Mouse (Mus musculus) T-helper 17 cell (primary cell): Measurements from ENCODE around the gene Ighmbp2.

Experiments used
- in situ Hi-C, 2 experiments: fragments of 300-600 bp; cut with MboI, MseI; formaldehyde crosslinking; loops; 1 replicate in 1 of 2; 2 replicates in 1 of 2; pipeline ENCODE4 v1.15.1; 2025; ENCODE audit warnings: high pct_unique_total_duplicates in 2 of 2

Gene Ighmbp2

DNA sequence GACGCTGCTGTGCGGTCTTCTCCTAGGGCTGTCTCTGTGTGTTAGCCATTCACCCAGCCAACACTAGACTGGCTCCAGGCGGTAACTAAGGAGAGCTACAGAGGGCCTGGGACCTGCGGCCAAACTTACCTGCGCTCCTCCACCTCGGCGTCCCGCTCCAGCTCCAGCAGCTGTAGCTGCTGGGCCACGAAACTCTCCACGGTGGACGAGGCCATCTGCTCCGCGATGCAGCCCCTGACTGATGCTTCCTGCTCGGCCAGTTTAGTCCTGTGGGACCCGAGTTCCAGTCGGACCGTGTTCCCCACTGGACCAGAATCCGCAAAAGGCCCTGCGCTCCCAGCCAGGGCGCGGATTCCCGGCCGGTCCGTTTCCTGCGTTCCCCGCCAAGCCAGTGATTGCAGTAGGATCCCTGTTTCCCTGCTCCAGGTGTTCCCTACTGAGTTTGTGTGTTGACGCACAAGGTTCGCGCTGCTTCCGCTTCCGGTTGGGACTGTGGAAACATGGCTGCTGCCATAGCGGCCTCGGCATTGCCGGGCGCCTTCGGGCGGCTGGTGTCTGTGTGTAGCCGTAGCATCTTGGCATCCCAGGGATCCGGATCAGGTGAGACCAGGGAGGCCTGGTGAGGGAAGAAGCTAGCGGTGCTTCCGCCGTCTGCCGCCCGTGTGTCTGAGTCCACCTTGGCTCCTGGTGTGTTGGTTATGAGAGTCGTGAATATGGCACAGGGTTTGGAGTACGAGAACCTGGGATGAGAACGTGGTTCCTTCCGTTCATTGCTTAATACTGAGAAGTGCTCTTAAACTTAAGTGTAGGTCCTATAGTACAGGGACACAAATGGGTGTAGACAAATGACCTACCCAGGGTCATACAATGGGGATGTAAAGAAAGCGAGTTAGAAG, at the start of gene Ighmbp2, which contains the start of gene Mrpl21:
TSS of gene Ighmbp2 (minus strand) at position 446 of the 896 bp plus-strand sequence.
TSS of gene Mrpl21 (plus strand) at position 330 of the 896 bp plus-strand sequence.
- in situ Hi-C loops: no loop called here

DNA sequence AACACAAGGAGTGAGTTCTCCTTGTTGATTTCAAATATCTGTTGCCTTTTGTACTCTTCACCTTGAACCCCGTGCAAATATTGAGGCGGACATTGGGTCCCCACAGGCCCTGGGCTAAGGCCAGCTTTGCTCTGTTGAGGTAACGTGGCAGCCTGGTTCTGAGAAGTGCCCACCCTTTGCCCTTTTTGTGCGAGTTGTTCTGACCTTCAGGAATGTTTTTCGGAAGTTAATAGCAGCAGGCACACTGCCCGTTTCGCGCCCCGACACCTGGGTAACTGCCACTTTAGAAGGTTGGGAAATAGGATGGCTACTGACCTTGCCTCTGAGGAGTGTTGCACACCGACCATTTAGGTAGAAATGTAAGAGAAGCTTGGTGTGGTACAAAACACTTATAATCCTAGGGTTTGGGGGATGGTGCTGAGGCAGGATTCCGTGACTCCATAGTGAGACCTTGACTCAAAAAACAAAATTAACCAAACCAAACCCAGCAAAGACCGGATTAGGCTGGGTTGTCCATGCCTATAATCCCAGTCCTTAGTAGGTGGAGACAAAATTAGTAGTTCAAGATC, 43.7 kb upstream of the Ighmbp2 start:
- in situ Hi-C loops: no loop called here

DNA sequence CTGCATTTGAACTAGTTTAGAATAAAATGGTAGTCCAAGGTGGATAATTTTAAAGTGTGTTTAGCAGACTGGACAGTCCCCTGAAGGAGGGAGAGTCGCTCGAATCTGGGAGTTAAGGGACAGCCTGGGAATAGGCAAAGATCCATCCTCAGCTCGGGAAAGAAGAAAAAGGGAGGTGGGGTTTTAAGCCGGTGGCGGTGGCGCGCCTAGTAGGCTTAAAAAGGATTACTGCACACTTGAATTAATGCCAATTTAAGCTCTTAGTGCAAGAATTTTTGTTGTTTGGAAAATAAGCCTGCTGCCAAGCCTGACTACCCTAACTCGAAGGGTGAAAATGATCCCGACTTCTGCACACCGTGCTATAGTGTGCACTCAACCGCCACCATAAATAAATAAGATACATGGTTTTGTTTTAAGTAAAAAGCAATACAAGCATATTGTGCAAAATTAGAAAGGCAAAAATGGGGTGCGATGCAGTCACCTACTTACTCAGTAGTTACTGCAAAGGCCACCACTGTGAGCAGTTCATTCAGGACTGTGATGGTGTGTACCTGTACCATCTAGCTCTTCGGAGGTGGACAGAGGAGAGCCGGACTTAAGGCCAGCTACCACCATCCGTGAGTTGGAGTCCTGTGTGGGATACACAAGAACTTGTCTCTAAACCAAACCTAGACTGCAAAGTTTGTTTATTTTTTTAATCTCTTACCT, 43.1 kb upstream of the Ighmbp2 start:
- in situ Hi-C loops: no loop called here

DNA sequence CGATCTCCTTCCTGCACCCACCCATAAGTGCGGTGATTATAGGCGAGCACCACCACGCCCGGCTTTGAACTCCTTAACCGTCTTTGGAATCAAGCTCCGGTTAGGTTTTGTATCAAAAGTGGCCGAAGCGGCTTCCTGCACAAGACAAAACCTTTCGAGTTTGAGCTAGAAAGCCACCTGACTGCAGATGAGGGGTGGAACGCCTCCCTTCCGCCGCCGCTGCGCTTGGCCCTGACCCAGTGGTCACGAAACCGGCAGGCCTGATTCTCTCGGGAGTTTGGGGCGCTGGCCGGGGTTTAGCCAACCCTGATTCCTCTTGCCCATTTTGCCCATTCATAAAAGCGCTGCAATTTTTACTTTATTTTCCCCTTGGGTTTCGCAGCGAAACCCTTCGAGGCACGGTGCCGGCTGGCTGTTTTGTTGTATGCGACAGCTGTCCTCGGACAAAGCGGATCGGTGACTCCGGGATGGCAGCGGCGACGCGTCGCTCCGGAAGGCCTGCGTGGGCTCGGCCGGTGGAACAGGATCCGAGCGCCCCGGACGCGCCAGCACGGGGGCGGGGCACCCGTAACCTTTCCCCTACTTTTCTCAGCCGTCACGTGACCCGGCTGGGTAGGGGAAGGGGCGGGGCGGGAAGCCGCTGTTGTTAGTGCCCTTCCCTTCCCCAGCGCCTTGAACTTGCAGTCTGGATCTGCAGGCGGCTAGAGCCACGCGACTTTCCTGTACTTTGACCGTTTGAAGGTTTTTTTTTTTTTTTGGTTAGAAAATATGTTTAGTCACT, 42.3 kb upstream of the Ighmbp2 start:
- in situ Hi-C loops: no loop called here

DNA sequence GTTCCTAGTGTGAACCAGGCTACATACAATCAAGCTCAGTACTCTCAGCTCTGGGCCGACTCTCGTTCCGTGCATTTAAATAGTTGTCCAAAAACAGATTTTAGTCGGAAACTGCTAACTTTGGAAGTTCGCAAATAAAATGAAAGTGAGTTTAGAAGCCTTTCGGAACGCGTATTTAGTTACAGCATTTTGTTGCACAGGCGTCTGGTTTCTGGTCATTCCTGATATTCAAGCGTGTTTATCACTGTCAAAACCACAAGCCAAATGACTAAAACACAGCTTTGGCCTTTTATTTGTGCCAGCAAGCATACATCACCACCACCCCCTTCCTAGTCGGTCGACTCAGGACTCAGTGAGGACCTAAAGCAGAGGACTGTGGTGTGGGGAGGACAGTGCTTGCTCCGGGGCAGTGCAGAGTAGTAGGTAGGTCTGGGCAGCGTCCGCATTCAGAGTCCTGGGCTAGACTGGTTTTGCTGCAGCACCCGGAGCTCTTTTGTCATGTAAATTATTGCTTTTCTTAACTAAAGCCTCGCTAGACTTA, 41.5 kb upstream of the Ighmbp2 start:
- in situ Hi-C loops: no loop called here

DNA sequence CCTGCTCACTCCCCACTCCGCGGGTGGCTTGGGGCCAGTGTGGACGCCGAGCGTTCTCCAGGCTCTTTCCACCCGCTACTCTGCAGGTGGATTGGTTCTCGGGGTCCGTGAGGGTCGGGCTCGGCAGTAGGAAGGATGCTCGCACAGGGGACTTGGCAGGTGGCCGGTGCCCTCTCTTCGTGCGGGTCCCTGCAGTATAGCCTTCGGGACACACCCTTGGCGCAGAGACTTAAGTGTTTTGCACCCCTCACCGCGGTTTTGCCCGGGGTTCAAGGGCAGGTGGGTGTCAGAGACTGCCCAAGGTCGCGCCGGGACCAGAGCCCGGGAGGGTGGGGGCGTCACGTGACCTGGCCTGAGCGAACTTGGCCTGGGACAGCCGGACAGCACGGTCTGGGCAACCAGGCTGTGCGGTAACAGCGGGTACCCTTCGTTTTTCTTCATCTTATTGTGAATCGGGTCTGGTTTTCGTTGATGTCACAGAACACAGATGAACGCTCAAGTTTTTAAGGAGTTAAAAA, 41.0 kb upstream of the Ighmbp2 start:
- in situ Hi-C loops: no loop called here

DNA sequence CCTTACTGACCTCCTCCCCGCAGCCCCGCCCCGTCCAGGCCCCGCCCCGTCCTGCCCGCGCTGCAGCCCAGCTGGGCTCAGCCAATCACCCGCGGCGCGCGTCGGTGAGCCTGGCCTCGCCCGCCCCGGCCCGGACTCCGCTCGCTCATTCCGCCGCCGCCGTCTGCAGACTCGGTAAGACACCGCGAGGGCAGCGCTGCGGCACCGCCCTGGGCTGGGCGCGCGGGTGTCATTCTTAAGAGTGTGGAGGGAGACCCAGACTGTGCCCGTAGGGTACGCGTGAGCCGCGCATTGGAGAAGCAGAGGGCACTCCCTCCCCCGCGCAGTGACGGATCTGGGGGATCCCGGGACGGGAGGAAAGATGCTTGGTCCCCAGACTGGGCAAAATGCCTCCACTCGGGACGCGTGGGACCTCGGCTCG, 40.4 kb upstream of the Ighmbp2 start:
- in situ Hi-C loops: no loop called here

DNA sequence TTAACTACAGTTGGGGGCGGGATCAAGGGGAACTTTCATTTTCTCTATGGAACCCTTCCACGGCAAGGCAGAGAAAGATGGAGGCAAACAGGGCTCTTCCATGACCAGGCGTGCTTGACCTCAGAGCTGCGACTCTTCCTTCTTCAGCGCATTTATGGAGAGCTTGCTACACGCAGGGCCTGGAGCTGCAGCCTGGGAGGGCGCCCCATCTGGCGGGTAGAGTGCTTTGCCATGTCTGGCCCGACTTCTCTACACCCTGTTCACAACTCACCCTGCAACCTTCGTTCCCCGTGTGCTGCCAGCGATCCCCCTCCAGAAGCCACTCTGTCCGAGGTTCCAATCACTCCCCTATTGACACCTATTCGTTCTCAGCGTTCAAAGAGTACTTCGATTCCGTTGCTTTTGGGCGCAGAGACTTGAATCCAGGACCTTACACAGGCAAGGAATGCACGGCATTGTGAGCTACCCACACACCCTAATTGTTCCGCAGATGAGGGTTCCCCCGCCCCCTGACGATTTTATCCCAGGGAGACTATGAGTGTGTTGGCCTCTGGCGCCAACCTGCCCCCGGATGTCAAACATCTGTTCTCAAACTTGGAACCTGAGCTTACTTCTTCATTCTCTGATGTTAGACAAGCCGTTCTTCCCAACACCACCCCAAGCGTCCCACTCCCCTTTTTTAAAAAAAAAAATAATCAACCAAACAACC, 39.6 kb upstream of the Ighmbp2 start, which contains the start of gene Cpt1a:
TSS of gene Cpt1a (plus strand) at position 74 of the 709 bp plus-strand sequence.
- in situ Hi-C loops: no loop called here

DNA sequence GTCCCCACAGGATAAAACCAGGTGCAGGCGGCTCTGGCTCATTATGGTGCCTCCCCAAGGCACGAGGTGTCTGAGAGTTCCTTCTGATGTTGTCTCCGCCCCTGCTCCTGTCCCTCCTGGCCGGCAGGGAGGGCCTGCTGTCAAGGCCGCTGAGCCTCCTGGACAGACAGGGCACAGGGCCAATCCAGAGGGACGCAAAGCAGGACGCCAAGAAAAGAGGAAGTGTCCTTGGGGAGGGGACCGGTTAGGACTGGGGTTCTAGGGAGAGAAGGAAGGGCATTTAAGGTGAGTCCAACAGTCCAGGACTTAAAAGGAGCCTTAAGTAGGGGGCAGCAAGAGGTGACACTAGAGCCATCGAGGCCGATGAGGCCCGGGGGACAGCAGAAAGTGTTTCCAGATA, 38.8 kb upstream of the Ighmbp2 start:
- in situ Hi-C loops: no loop called here

DNA sequence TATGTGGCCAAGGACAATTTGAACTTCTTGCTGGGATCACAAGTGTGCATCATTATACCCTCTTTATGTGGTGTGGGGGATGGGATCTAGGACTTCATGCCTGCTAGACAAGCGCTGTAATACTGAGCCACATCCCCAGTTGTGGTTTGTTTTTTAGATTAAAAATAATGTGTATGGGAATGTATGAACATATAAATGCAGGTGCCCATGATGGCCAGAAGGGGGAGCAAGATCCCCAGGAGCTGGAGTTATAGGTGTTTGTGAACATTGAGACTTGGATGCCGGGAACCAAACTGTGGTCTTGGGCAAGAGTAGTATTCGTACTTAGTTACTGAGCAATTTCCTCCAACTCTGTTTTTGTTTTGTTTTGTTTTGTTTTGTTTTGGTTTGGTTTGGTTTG, 38.0 kb upstream of the Ighmbp2 start:
- in situ Hi-C loops: no loop called here

DNA sequence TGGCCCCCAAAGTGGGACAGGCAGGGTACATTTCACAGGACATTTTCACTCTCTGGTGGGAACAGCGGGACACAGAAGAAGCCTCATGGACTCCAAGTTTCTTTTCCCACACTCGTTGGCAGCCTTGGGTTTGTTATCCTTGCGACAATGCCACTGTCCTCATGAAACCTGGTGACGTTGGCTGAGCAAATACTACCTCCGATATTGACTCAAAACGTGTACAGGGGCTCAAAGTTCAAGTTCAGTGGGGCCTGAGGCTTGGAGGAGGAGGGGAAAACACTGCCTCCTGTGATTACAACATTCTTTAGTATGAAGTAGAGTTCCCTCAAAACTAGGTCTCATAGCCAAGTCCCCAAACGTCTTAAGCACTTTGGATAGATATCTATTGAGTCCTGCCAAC, 37.3 kb upstream of the Ighmbp2 start:
- in situ Hi-C loops: no loop called here

DNA sequence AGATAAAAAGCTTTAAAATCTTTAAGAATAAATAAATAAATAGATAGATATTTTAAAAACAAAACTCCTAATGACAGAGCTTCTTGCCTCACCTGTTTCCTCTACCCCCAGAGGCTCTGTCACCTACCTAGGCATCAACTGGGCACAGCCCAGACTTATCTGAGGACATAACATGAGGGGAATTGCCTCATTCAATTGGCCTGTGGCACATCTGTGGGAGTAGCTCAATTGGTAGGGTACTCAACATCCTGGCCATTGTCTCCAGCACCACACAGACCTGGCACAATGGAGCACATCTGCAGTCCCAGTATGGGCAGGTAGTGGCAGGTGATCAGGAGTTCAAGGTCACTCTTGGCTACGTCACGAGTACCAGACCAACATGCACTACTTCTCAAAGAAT, 36.5 kb upstream of the Ighmbp2 start:
- in situ Hi-C loops: loop anchor here in 1 of 2 experiments (10.0 kb wide), 1 partner anchor 125 kb away; no protein-coding TSS in a partner anchor

DNA sequence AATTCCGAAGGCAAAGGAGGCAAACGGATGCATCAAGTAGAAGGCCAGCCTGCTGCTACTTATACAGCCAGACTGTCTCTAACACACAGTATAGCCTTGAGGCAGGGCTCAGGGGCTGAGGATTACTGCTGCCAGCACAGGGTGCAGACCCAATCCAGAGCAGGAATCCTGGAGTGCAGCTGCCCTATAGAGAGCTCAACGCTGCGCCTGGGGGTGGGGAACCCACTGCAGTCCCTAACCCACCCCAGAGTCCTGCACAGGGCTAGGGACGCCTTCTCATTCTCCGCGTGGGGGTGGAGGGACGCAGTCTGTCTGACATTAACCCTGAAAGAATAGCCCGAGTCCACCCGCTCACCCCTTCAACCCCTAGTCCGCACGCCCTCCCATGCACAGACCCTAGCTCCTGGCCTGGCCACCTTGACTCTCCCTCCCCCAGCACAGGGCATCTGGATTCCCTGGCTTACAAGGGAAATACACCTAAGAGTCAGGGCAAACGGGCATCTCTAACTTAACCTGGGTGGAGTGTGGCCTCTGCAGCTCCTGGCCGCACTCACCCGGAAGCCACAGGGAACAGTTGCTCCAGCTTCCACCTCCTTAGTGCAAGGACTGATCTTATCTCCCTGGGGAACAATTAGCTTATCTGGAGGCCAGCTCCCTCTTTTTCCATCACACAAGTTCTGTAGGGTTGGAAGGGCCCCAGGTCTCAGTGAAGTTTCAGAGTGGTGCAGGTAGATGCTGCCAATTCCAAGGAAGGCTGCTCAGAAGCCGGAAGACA, 24.5 kb upstream of the Ighmbp2 start:
- in situ Hi-C loops: no loop called here

DNA sequence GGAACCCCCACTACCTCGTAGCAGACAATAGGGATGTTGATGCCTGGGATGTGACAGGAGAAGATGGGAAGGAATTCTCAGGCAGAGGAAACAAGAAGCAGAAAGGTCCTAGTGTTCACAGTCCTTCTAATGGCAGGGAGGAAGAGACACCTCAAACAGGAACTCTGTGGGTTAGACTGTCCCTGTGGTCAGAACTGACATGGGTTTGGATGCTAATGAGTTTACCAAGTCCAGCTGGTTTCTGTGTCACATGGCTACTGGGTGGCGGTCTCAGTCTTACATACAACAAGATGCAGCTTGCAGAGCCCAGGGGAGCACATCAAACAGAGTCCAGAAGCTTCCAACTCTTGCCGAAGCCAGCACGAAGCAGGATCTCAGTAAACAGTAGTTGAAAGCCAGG, 21.2 kb upstream of the Ighmbp2 start:
- in situ Hi-C loops: no loop called here

DNA sequence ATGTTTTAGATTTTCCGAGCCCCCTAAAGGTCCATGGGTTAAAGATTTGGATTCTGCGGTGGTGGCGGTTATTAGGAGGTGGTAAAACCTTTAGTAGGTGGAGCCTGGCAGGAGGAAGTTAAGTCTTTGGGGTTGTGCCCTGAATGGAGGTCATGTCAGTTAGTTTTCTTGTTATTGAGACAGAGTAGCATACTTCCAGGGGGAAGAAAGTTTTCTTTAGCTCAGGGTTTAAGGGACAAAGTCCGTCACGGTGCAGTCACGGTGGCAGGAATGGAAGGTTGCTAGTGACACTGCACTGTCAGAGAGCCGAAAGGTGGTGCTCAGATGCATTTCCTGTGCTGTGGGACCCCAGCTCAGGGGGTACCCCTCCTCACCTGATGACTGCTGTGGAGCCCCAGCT, 15.0 kb upstream of the Ighmbp2 start:
- in situ Hi-C loops: no loop called here

DNA sequence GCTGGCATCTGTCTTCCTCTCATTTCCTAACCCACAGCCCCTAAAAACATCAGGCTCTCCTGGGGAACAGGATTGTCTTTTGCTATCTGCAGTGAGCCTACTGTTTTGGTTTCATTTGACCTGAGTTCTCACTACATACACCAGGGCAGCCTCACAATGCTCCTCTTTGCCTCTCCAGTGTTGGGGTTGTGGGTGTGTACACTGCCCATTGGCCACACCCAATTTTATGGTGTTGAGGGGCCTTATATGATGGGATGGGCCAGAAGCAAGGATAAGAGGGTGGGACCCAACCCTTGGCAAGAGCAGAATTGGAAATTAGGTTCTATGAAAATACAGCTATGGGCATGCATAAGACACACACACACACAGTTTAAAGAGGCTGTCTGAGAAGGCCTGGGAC, 14.2 kb upstream of the Ighmbp2 start:
- in situ Hi-C loops: no loop called here

DNA sequence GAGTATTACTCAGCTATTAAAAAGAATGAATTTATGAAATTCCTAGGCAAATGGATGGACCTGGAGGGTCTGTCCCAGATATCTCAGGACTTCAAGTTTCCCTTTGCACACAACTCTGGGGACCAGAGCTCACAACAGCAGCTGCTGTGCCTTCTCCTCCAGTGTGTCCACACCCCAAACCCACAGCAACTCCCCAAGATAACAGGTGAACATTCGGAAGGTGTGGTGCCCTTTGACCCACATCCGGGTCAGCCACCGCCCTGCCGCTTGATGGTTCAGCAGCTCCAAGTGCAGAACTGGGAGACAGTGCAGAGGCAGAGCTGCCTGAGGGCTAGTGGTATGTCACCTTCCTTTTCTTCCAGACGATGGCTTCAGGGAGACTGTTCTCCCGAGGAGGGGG, 12.4 kb upstream of the Ighmbp2 start:
- in situ Hi-C loops: no loop called here

DNA sequence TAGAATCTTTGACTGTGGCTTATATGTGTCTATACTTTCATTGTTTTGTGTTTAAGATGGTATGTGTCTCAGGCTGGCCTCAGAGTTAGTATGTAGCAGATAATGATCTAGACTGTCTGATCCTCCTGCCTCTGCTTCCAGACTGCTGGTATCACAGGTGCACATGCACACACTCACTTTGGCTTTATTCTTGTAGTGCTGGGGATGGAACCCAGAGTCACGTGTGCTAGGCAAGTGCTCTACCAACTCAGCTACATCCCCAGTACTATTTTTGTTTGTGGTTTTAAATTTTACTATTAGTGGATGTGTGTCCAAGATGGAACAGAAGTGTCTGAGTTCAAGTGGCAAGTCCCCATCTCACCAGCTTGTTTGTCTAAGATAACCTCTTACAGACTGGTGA, 10.2 kb upstream of the Ighmbp2 start:
- in situ Hi-C loops: no loop called here

DNA sequence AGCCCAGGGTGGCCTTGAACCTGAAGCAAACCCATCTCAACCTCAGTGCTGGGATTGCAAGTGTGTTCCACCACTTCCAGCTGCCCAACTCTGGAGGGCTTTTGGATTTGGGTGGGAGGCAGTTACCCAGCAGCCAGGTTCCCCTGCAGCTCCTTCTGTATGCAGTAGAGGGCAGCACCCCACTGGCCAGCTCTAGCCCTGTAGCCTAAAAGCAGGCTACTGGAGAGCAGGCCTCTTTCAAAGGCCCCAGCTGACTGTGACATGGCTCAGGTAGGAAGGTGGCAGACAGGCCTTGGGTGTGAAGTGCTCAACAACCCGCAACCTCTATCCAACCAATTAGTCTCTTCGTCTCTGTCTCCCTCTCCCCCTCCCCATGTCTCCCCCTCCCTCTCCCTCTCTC, 9.2 kb upstream of the Ighmbp2 start:
- in situ Hi-C loops: no loop called here

DNA sequence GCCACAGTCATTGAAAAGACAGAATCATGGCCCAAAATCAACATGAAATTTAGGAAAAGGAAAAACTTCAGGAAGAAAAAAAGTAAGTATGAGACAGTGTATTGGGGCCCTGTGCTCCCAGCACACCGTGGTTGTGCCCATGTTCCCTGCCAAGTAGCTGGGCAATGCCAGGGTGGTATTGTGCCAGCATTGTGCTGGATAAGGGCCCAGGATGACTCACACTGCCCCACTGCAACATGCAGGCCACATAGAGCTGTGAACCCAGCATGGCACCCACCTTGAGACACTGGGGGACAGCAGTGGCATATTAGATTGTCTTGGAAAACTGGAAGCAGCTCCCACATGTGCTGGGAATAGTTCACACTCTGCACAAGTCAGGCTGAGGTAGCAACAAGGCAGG, 6.2 kb upstream of the Ighmbp2 start:
- in situ Hi-C loops: no loop called here
